Mouse (Mus musculus): Measurements from ENCODE around the gene Pkib. TPM values are rescaled to one million over a fixed set of nuclear protein-coding genes. Genes with fewer than 3 reads are reported as not detected.
A peak's percentile ranks its signal among the peaks of the same experiment; 100 is the strongest.

The Pkib gene
- polyA plus RNA-seq, 1 experiment from 2014 or later = 2.3 TPM

- Histone ChIP-seq H3K36me3 (replicated peaks; ENCODE audit: control insufficient read depth, insufficient read depth, low read depth, low read length) (no peaks in the 10 kb centered on the region), H3K4me2 (ENCODE audit: low read depth, low read length) (no peak overlapping the region), H3K9me3 (replicated peaks; ENCODE audit: control insufficient read depth, low read length) (no peaks in the 10 kb centered on the region), H3K9ac (replicated peaks; ENCODE audit: low read length) (no peak overlapping the region), H3K4me3 (ENCODE audit: low read depth, low read length) (no peak overlapping the region), H3K27ac (replicated peaks; ENCODE audit: low read depth, low read length) (no peak overlapping the region), H3K27me3 (ENCODE audit: control insufficient read depth, insufficient read depth, low read length) (no peaks in the 10 kb centered on the region), H3K4me1 (ENCODE audit: control insufficient read depth, insufficient read depth, low read length) (no peaks in the 10 kb centered on the region)
- ATAC-seq (replicated peaks; ENCODE audit: insufficient number of reproducible peaks, low FRiP score, low TSS enrichment, low read depth) = no peak
- WGBS = 82% methylated on average over 4 of the region's 4 CpGs
- no peak for DNase-seq (ENCODE audit: low spot score)
These were observed 109.0 kb downstream of the Pkib start for GRCm38 (mm10) chr10:57740733-57741132.

GRCm38 (mm10) chr10:57741351-57741750 lies 109.6 kb downstream of the Pkib start:
- ATAC-seq (replicated peaks; ENCODE audit: insufficient number of reproducible peaks, low FRiP score, low TSS enrichment, low read depth) (no peak), DNase-seq (ENCODE audit: low spot score) (no peak)
- no peaks in the 10 kb centered on the region for H3K9me3 ChIP-seq (replicated peaks; ENCODE audit: control insufficient read depth, low read length)
- H3K4me2 ChIP-seq (ENCODE audit: low read depth, low read length) = no peak overlapping the region
- 62% methylated on average over 2 of the region's 2 CpGs for WGBS
- no peak overlapping the region for H3K27ac ChIP-seq (replicated peaks; ENCODE audit: low read depth, low read length)
- no peak overlapping the region for H3K9ac ChIP-seq (replicated peaks; ENCODE audit: low read length)
- H3K4me1 ChIP-seq (ENCODE audit: control insufficient read depth, insufficient read depth, low read length) = no peaks in the 10 kb centered on the region
- no peaks in the 10 kb centered on the region for H3K27me3 ChIP-seq (ENCODE audit: control insufficient read depth, insufficient read depth, low read length)
- H3K4me3 ChIP-seq (ENCODE audit: low read depth, low read length) = no peak overlapping the region
- no peaks in the 10 kb centered on the region for H3K36me3 ChIP-seq (replicated peaks; ENCODE audit: control insufficient read depth, insufficient read depth, low read depth, low read length)

GRCm38 (mm10) chr10:57743045-57743444 lies 111.3 kb downstream of the Pkib start:
- Histone ChIP-seq H3K36me3 (replicated peaks; ENCODE audit: control insufficient read depth, insufficient read depth, low read depth, low read length) (no peaks in the 10 kb centered on the region), H3K27ac (replicated peaks; ENCODE audit: low read depth, low read length) (no peak overlapping the region), H3K4me1 (ENCODE audit: control insufficient read depth, insufficient read depth, low read length) (no peaks in the 10 kb centered on the region), H3K4me3 (ENCODE audit: low read depth, low read length) (no peak overlapping the region), H3K9ac (replicated peaks; ENCODE audit: low read length) (no peak overlapping the region), H3K4me2 (ENCODE audit: low read depth, low read length) (no peak overlapping the region), H3K27me3 (ENCODE audit: control insufficient read depth, insufficient read depth, low read length) (no peaks in the 10 kb centered on the region), H3K9me3 (replicated peaks; ENCODE audit: control insufficient read depth, low read length) (no peaks in the 10 kb centered on the region)
- DNase-seq (ENCODE audit: low spot score) = no peak
- 68% methylated on average over 7 of the region's 7 CpGs for WGBS
- no peak for ATAC-seq (replicated peaks; ENCODE audit: insufficient number of reproducible peaks, low FRiP score, low TSS enrichment, low read depth)

GRCm38 (mm10) chr10:57743606-57744016 lies 111.8 kb downstream of the Pkib start:
- Histone ChIP-seq H3K9ac (replicated peaks; ENCODE audit: low read length) (no peak overlapping the region), H3K9me3 (replicated peaks; ENCODE audit: control insufficient read depth, low read length) (no peaks in the 10 kb centered on the region), H3K27me3 (ENCODE audit: control insufficient read depth, insufficient read depth, low read length) (no peaks in the 10 kb centered on the region), H3K4me3 (ENCODE audit: low read depth, low read length) (0 out of 2 replicates have a peak overlapping the region, but pooled peaks have one; percentile 11), H3K4me1 (ENCODE audit: control insufficient read depth, insufficient read depth, low read length) (no peaks in the 10 kb centered on the region), H3K4me2 (ENCODE audit: low read depth, low read length) (no peak overlapping the region), H3K36me3 (replicated peaks; ENCODE audit: control insufficient read depth, insufficient read depth, low read depth, low read length) (no peaks in the 10 kb centered on the region), H3K27ac (replicated peaks; ENCODE audit: low read depth, low read length) (no peak overlapping the region)
- ATAC-seq (replicated peaks; ENCODE audit: insufficient number of reproducible peaks, low FRiP score, low TSS enrichment, low read depth) = peak; percentile 63
- peak; percentile 81 for DNase-seq (ENCODE audit: low spot score)
- WGBS = 7% methylated on average over 6 of the region's 6 CpGs

GRCm38 (mm10) chr10:57744128-57744765 lies 112.5 kb downstream of the Pkib start:
- no peaks in the 10 kb centered on the region for H3K27me3 ChIP-seq (ENCODE audit: control insufficient read depth, insufficient read depth, low read length)
- DNase-seq (ENCODE audit: low spot score) = peak; percentile 4
- WGBS = 36% methylated on average over 2 of the region's 2 CpGs
- no peak overlapping the region for H3K4me2 ChIP-seq (ENCODE audit: low read depth, low read length)
- H3K27ac ChIP-seq (replicated peaks; ENCODE audit: low read depth, low read length) = no peak overlapping the region
- H3K36me3 ChIP-seq (replicated peaks; ENCODE audit: control insufficient read depth, insufficient read depth, low read depth, low read length) = no peaks in the 10 kb centered on the region
- no peak overlapping the region for H3K4me3 ChIP-seq (ENCODE audit: low read depth, low read length)
- no peaks in the 10 kb centered on the region for H3K9me3 ChIP-seq (replicated peaks; ENCODE audit: control insufficient read depth, low read length)
- H3K4me1 ChIP-seq (ENCODE audit: control insufficient read depth, insufficient read depth, low read length) = no peaks in the 10 kb centered on the region
- no peak; the same call in 1 of the 2 replicates for ATAC-seq (replicated peaks; ENCODE audit: insufficient number of reproducible peaks, low FRiP score, low TSS enrichment, low read depth)
- no peak overlapping the region for H3K9ac ChIP-seq (replicated peaks; ENCODE audit: low read length)

GRCm38 (mm10) chr10:57745452-57745851 lies 113.7 kb downstream of the Pkib start:
- DNase-seq (ENCODE audit: low spot score) = no peak
- no peak for ATAC-seq (replicated peaks; ENCODE audit: insufficient number of reproducible peaks, low FRiP score, low TSS enrichment, low read depth)
- H3K4me2 ChIP-seq (ENCODE audit: low read depth, low read length) = no peak overlapping the region
- H3K4me1 ChIP-seq (ENCODE audit: control insufficient read depth, insufficient read depth, low read length) = no peaks in the 10 kb centered on the region
- no peaks in the 10 kb centered on the region for H3K27me3 ChIP-seq (ENCODE audit: control insufficient read depth, insufficient read depth, low read length)
- no peaks in the 10 kb centered on the region for H3K36me3 ChIP-seq (replicated peaks; ENCODE audit: control insufficient read depth, insufficient read depth, low read depth, low read length)
- H3K9me3 ChIP-seq (replicated peaks; ENCODE audit: control insufficient read depth, low read length) = no peaks in the 10 kb centered on the region
- no peak overlapping the region for H3K4me3 ChIP-seq (ENCODE audit: low read depth, low read length)
- H3K9ac ChIP-seq (replicated peaks; ENCODE audit: low read length) = no peak overlapping the region
- no peak overlapping the region for H3K27ac ChIP-seq (replicated peaks; ENCODE audit: low read depth, low read length)

GRCm38 (mm10) chr10:57747127-57747526 lies 115.3 kb downstream of the Pkib start:
- no peak overlapping the region for H3K4me2 ChIP-seq (ENCODE audit: low read depth, low read length)
- no peak overlapping the region for H3K27ac ChIP-seq (replicated peaks; ENCODE audit: low read depth, low read length)
- H3K27me3 ChIP-seq (ENCODE audit: control insufficient read depth, insufficient read depth, low read length) = no peaks in the 10 kb centered on the region
- DNase-seq (ENCODE audit: low spot score) = no peak
- no peak overlapping the region for H3K4me3 ChIP-seq (ENCODE audit: low read depth, low read length)
- no peaks in the 10 kb centered on the region for H3K9me3 ChIP-seq (replicated peaks; ENCODE audit: control insufficient read depth, low read length)
- H3K36me3 ChIP-seq (replicated peaks; ENCODE audit: control insufficient read depth, insufficient read depth, low read depth, low read length) = no peaks in the 10 kb centered on the region
- no peaks in the 10 kb centered on the region for H3K4me1 ChIP-seq (ENCODE audit: control insufficient read depth, insufficient read depth, low read length)
- ATAC-seq (replicated peaks; ENCODE audit: insufficient number of reproducible peaks, low FRiP score, low TSS enrichment, low read depth) = no peak
- H3K9ac ChIP-seq (replicated peaks; ENCODE audit: low read length) = no peak overlapping the region

GRCm38 (mm10) chr10:57753343-57753742 lies 121.6 kb downstream of the Pkib start:
- WGBS = 79% methylated on average over 1 of the region's 1 CpGs
- Histone ChIP-seq H3K4me2 (ENCODE audit: low read depth, low read length) (no peak overlapping the region), H3K4me1 (ENCODE audit: control insufficient read depth, insufficient read depth, low read length) (no peaks in the 10 kb centered on the region)

More at GRCm38 (mm10) chr10:57753343-57753742, 121.6 kb downstream of the Pkib start:
- H3K4me3 ChIP-seq (ENCODE audit: low read depth, low read length) = no peak overlapping the region
- no peaks in the 10 kb centered on the region for H3K9me3 ChIP-seq (replicated peaks; ENCODE audit: control insufficient read depth, low read length)
- DNase-seq (ENCODE audit: low spot score) (no peak), ATAC-seq (replicated peaks; ENCODE audit: insufficient number of reproducible peaks, low FRiP score, low TSS enrichment, low read depth) (no peak)
- no peaks in the 10 kb centered on the region for H3K27me3 ChIP-seq (ENCODE audit: control insufficient read depth, insufficient read depth, low read length)
- no peaks in the 10 kb centered on the region for H3K36me3 ChIP-seq (replicated peaks; ENCODE audit: control insufficient read depth, insufficient read depth, low read depth, low read length)
- H3K9ac ChIP-seq (replicated peaks; ENCODE audit: low read length) = no peak overlapping the region
- H3K27ac ChIP-seq (replicated peaks; ENCODE audit: low read depth, low read length) = no peak overlapping the region
